ENCODE assay signal across 29 mouse cellular contexts in genomic region chr19:58817398-58817797, GRCm38 (mm10). TPM values are rescaled to one million over a fixed set of nuclear protein-coding genes. Genes with fewer than 3 reads are reported as not detected.
DNase-seq lines count a peak whose midpoint lies in the region; ATAC-seq and TF ChIP-seq lines count a peak whose summit lies in the region.
"Had no signal": no experiment of that assay in that cellular context is flagged by ENCODE, and none has a peak within 500 bp of the region (broad histone marks: within the 10 kb centered on the region; RNA-seq: fewer than 3 reads in every experiment).

No protein-coding gene starts in this region.

- no peak for DNase-seq in gastrocnemius, adult 2 months
- DNase-seq in gastrocnemius, adult 18-20 months (ENCODE audit: low spot score): no peak
- no peak for DNase-seq in heart, postnatal 0 days (ENCODE audit: low spot score)
- no peak for DNase-seq in heart, postnatal 14 days
- DNase-seq in kidney, postnatal 0 days (ENCODE audit: low spot score): no peak
- no peak for DNase-seq in kidney, adult 18-20 months
- DNase-seq: adrenal gland, adult 8-10 months; adrenal gland, postnatal 36 days; B cell, adult 2 months; cerebellum, adult 11 months; cerebellum, adult 8-10 months; cerebellum, postnatal 14 days; embryo, embryonic 11 days; gastrocnemius, postnatal 10 days had no signal

- peaks cover 28% of the 10 kb centered on the region for H3K4me1 ChIP-seq in heart, postnatal 0 days (ENCODE audit: control insufficient read depth, insufficient read depth)
- H3K4me1 ChIP-seq in kidney, postnatal 0 days (replicated peaks; ENCODE audit: insufficient read depth, low read length): peaks cover 18% of the 10 kb centered on the region
- H3K4me1 ChIP-seq in brown adipose tissue, adult 24 weeks (ENCODE audit: control insufficient read depth, insufficient read depth, insufficient read length, low read length): peaks cover 26% of the 10 kb centered on the region
- H3K4me1 ChIP-seq: embryonic facial prominence, embryonic 15.5 days; forebrain, embryonic 10.5 days had no signal

- H3K4me3 ChIP-seq in gastrocnemius, adult 2 months: no peak overlapping the region
- H3K4me3 ChIP-seq in heart, postnatal 0 days (ENCODE audit: low read depth, low read length): no peak overlapping the region
- no peak overlapping the region for H3K4me3 ChIP-seq in kidney, postnatal 0 days (replicated peaks; ENCODE audit: low read depth, low read length)
- H3K4me3 ChIP-seq in brown adipose tissue, adult 24 weeks (ENCODE audit: insufficient read depth, low read depth, low read length): no peak overlapping the region
- H3K4me3 ChIP-seq: embryonic facial prominence, embryonic 15.5 days; erythroblast, embryonic 14.5 days; forebrain, embryonic 10.5 days; heart, embryonic 15.5 days; hindbrain, embryonic 12.5 days had no signal

- H3K36me3 ChIP-seq in heart, postnatal 0 days (replicated peaks; ENCODE audit: control insufficient read depth, insufficient read depth, low read length): no peaks in the 10 kb centered on the region
- 0 out of 2 replicates have a peak, but pooled peaks cover 3% of the 10 kb centered on the region for H3K36me3 ChIP-seq in kidney, postnatal 0 days (ENCODE audit: insufficient read depth, low read length)
- H3K36me3 ChIP-seq: embryonic facial prominence, embryonic 15.5 days; forebrain, embryonic 10.5 days; G1E; heart, embryonic 15.5 days had no signal

- no peaks in the 10 kb centered on the region for H3K9me3 ChIP-seq in heart, postnatal 0 days (replicated peaks; ENCODE audit: control insufficient read depth, low read length)
- H3K9me3 ChIP-seq in kidney, postnatal 0 days (replicated peaks; ENCODE audit: low read length): no peaks in the 10 kb centered on the region
- H3K9me3 ChIP-seq: embryonic facial prominence, embryonic 15.5 days; forebrain, embryonic 10.5 days; heart, embryonic 15.5 days; hindbrain, embryonic 12.5 days had no signal

- intact Hi-C loops in gastrocnemius, adult 2 months (cut with DNase I): no loop called here
- intact Hi-C loops in heart, postnatal 14 days (cut with DNase I): no loop called here

- H3K9ac ChIP-seq in heart, postnatal 0 days (replicated peaks; ENCODE audit: low read depth, low read length): no peak overlapping the region
- no peak overlapping the region for H3K9ac ChIP-seq in kidney, postnatal 0 days (ENCODE audit: low read depth, low read length)
- H3K9ac ChIP-seq: embryonic facial prominence, embryonic 15.5 days; heart, embryonic 15.5 days; hindbrain, embryonic 12.5 days had no signal

- H3K27ac ChIP-seq in gastrocnemius, adult 2 months: peak overlapping the region; percentile 70
- peak overlapping the region; percentile 78 for H3K27ac ChIP-seq in heart, postnatal 0 days (ENCODE audit: low read depth)
- H3K27ac ChIP-seq in kidney, postnatal 0 days: peak overlapping the region; percentile 36; the same call in 1 of the 2 replicates
- peak overlapping the region; percentile 86 for H3K27ac ChIP-seq in brown adipose tissue, adult 24 weeks (replicated peaks; ENCODE audit: low read depth, low read length)
- H3K27ac ChIP-seq: embryonic facial prominence, embryonic 15.5 days; forebrain, embryonic 10.5 days; hindbrain, embryonic 12.5 days had no signal

- no peaks in the 10 kb centered on the region for H3K27me3 ChIP-seq in heart, postnatal 0 days (ENCODE audit: control insufficient read depth, insufficient read depth, low read length)
- H3K27me3 ChIP-seq in kidney, postnatal 0 days (ENCODE audit: insufficient read depth, low read length): no peaks in the 10 kb centered on the region
- H3K27me3 ChIP-seq: embryonic facial prominence, embryonic 15.5 days; heart, embryonic 15.5 days; hindbrain, embryonic 12.5 days had no signal

- TF ChIP-seq CTCF in gastrocnemius, adult 2 months (IDR thresholded peaks at IDR 0.05): no peak
- TF ChIP-seq CTCF in heart, postnatal 0 days (IDR thresholded peaks at IDR 0.05; ENCODE audit: low read depth): no peak
- no peak for TF ChIP-seq CTCF in kidney, postnatal 0 days (IDR thresholded peaks at IDR 0.05; ENCODE audit: low read depth)

- no peak for TF ChIP-seq EP300 in heart, postnatal 0 days (IDR thresholded peaks at IDR 0.05; ENCODE audit: low read depth)

- no peak for ATAC-seq in heart, postnatal 0 days (ENCODE audit: insufficient read depth, low read depth)
- no peak for ATAC-seq in kidney, postnatal 0 days (replicated peaks; ENCODE audit: low FRiP score, low read depth)
- ATAC-seq: CD4-positive, CD25-positive, alpha-beta regulatory T cell, adult 4 months; forebrain, embryonic 14.5 days; hindbrain, embryonic 16.5 days; inflammation-experienced regulatory T-cells, adult 6 months had no signal

- WGBS in heart, postnatal 0 days: 87% methylated on average over 11 of the region's 11 CpGs
- WGBS in kidney, postnatal 0 days: 82% methylated on average over 11 of the region's 11 CpGs

- no peak overlapping the region for H3K4me2 ChIP-seq in heart, postnatal 0 days (ENCODE audit: low read depth, low read length)
- H3K4me2 ChIP-seq in kidney, postnatal 0 days (ENCODE audit: low read length): no peak overlapping the region
- H3K4me2 ChIP-seq: embryonic facial prominence, embryonic 15.5 days; heart, embryonic 15.5 days; hindbrain, embryonic 12.5 days had no signal

RNA-seq across cellular contexts. Expression of gene 1700019N19Rik, which starts 23.1 kb away (rescaled TPM):
- not detected for total RNA-seq in gastrocnemius, adult 2 months (2021)
- total RNA-seq in gastrocnemius, adult 18-20 months (2021): not detected
- total RNA-seq in heart, postnatal 0 days (2014; rRNA removed; ENCODE audit: low replicate concordance): not detected in 2 replicates
- polyA plus RNA-seq in heart, postnatal 0 days (2015; fragmentation: Nextera tagmentation; extraction: Ambion mirVana): not detected in 2 replicates
- total RNA-seq in heart, postnatal 14 days (2021): not detected
- not detected in 2 replicates for polyA plus RNA-seq in kidney, postnatal 0 days (2015; fragmentation: Nextera tagmentation; extraction: Ambion mirVana)
- polyA plus RNA-seq in brown adipose tissue, adult 24 weeks (2012; ENCODE audit: insufficient read depth, insufficient read length, missing spikeins): not detected in 2 replicates
- total RNA-seq: adrenal gland, postnatal 36 days; common myeloid progenitor, adult 5-6 weeks; G1E; gastrocnemius, postnatal 10 days; gastrocnemius, postnatal 4 days; heart, adult 8-10 months had no signal
- polyA plus RNA-seq: CD4-positive, CD25-positive, alpha-beta regulatory T cell, adult 4 months; embryonic facial prominence, embryonic 11.5 days; embryonic facial prominence, embryonic 15.5 days; erythroblast, embryonic 14.5 days; forebrain, embryonic 10.5 days; forebrain, embryonic 14.5 days; G1E; heart, embryonic 15.5 days; hindbrain, embryonic 12.5 days; hindbrain, embryonic 16.5 days; inflammation-experienced regulatory T-cells, adult 6 months had no signal

RNA-seq across cellular contexts. Expression of gene Pnliprp2, which starts 57.9 kb away (rescaled TPM):
- total RNA-seq in gastrocnemius, adult 2 months (2021): not detected
- total RNA-seq in gastrocnemius, adult 18-20 months (2021): not detected
- total RNA-seq in heart, postnatal 0 days (2014; rRNA removed; ENCODE audit: low replicate concordance): 2.3 TPM in 1 of 2 replicates, not detected in the other
- polyA plus RNA-seq in heart, postnatal 0 days (2015; fragmentation: Nextera tagmentation; extraction: Ambion mirVana): 0.14 TPM in 1 of 2 replicates, not detected in the other
- not detected for total RNA-seq in heart, postnatal 14 days (2021)
- 0.09 and 0.36 TPM in 2 replicates for polyA plus RNA-seq in kidney, postnatal 0 days (2015; fragmentation: Nextera tagmentation; extraction: Ambion mirVana)
- not detected in 2 replicates for polyA plus RNA-seq in brown adipose tissue, adult 24 weeks (2012; ENCODE audit: insufficient read depth, insufficient read length, missing spikeins)
- total RNA-seq: adrenal gland, adult 8-10 months; adrenal gland, postnatal 36 days; common myeloid progenitor, adult 5-6 weeks; G1E; gastrocnemius, postnatal 10 days; gastrocnemius, postnatal 4 days; heart, adult 8-10 months had no signal
- polyA plus RNA-seq: CD4-positive, CD25-positive, alpha-beta regulatory T cell, adult 4 months; embryonic facial prominence, embryonic 11.5 days; erythroblast, embryonic 14.5 days; G1E; hindbrain, embryonic 12.5 days; inflammation-experienced regulatory T-cells, adult 6 months had no signal

Comparison
In these comparisons a context has a peak if more than half of its experiments do, and no peak if none do; other contexts are left out.
1. H3K27ac ChIP-seq: peak in every context shown above with its lines; median percentile 86 in brown adipose tissue, adult 24 weeks; 78 in heart, postnatal 0 days; 70 in gastrocnemius, adult 2 months; 36 in kidney, postnatal 0 days.